Mouse (Mus musculus) hindbrain, embryonic 15.5 days (tissue): ENCODE data around the gene Olfr464. TPM values are rescaled to one million over a fixed set of nuclear protein-coding genes. Genes with fewer than 3 reads are reported as not detected.

Source experiments
- ATAC-seq: fragments of 200-750 bp; cut with Nextera tagmentation; 2 replicates; pipeline ENCODE4 v1.8.0; 2017; ENCODE audit warnings: low read depth, moderate number of reproducible peaks, moderate TSS enrichment; ENCODE audit not compliant: low FRiP score
- H3K27ac ChIP-seq: fragments of 300-500 bp; sonication (generic); replicated peaks from 2 replicates; pipeline ENCODE4 v1.5.1; 2015; ENCODE audit warnings: mild to moderate bottlenecking, inconsistent platforms
- H3K27me3 ChIP-seq: fragments of 300-500 bp; sonication (generic); 2 replicates; pipeline ENCODE4 v1.6.1; 2015; ENCODE audit warnings: control low read depth, inconsistent platforms
- H3K36me3 ChIP-seq: fragments of 300-500 bp; sonication (generic); 2 replicates; pipeline ENCODE4 v1.6.1; 2015; ENCODE audit warnings: control low read depth, inconsistent platforms
- H3K4me1 ChIP-seq: fragments of 300-500 bp; sonication (generic); replicated peaks from 2 replicates; pipeline ENCODE4 v1.6.1; 2015; ENCODE audit warnings: control low read depth, inconsistent platforms
- H3K4me2 ChIP-seq: fragments of 300-500 bp; sonication (generic); 2 replicates; pipeline ENCODE4 v1.6.1; 2015; ENCODE audit warnings: moderate library complexity, mild to moderate bottlenecking, inconsistent platforms
- H3K4me3 ChIP-seq: fragments of 300-500 bp; sonication (generic); 2 replicates; pipeline ENCODE4 v1.5.1; 2015; ENCODE audit warnings: mild to moderate bottlenecking, inconsistent platforms
- H3K9ac ChIP-seq: fragments of 300-500 bp; sonication (generic); 2 replicates; pipeline ENCODE4 v1.6.1; 2015; ENCODE audit warnings: inconsistent platforms
- H3K9me3 ChIP-seq: fragments of 300-500 bp; sonication (generic); 2 replicates; pipeline ENCODE4 v1.6.1; 2016; ENCODE audit warnings: control low read depth, inconsistent platforms
- WGBS: fragments of 180-500 bp; shearing (Covaris S2); methylation state at CpG from one replicate; pipeline ENCODE4 v1.1.7; 2015; 5-methylcytosine and 5-hydroxymethylcytosine counted together
- polyA plus RNA-seq: library from polyadenylated mRNA; unstranded; fragments of >200 nt; fragmentation: Nextera tagmentation; extraction: Ambion mirVana; gene quantifications from 2 replicates; pipeline ENCODE4 v1.2.1, GENCODE M21; 2015

Gene Olfr464
- 0.13 and 0.14 TPM in 2 replicates for polyA plus RNA-seq

GRCm38 (mm10) chr11:87920966-87921365 lies at the start of gene Olfr464:
Olfr464 (minus strand) TSS chr11:87920967.
- no peaks in the 10 kb centered on the region for H3K9me3 ChIP-seq
- H3K4me2 ChIP-seq = no peak within 1 kb of the TSS
- ATAC-seq = no peak
- H3K4me1 ChIP-seq = no peaks in the 10 kb centered on the region
- H3K36me3 ChIP-seq = no peaks in the 10 kb centered on the region
- 38% methylated on average over 5 of the region's 5 CpGs for WGBS
- no peaks in the 10 kb centered on the region for H3K27me3 ChIP-seq
- H3K27ac ChIP-seq = no peak within 1 kb of the TSS
- H3K4me3 ChIP-seq = no peak within 1 kb of the TSS
- H3K9ac ChIP-seq = no peak within 1 kb of the TSS

- no peak for ATAC-seq
- Histone ChIP-seq H3K4me2 (peak overlapping the region; percentile 54; the same call in 1 of the 2 replicates), H3K4me1 (peaks cover 8% of the 10 kb centered on the region), H3K27me3 (no peaks in the 10 kb centered on the region), H3K27ac (no peak overlapping the region), H3K36me3 (no peaks in the 10 kb centered on the region), H3K9me3 (no peaks in the 10 kb centered on the region), H3K4me3 (no peak overlapping the region), H3K9ac (no peak overlapping the region)
- 21% methylated on average over 17 of the region's 20 CpGs for WGBS
Observed at GRCm38 (mm10) chr11:87968356-87969122, 47.8 kb upstream of the Olfr464 start.

GRCm38 (mm10) chr11:87967692-87968289 lies 47.0 kb upstream of the Olfr464 start:
- peak; percentile 65; the same call in 1 of the 2 replicates for ATAC-seq
- no peak overlapping the region for H3K9ac ChIP-seq
- 2% methylated on average over 17 of the region's 17 CpGs for WGBS
- no peaks in the 10 kb centered on the region for H3K27me3 ChIP-seq
- H3K9me3 ChIP-seq = no peaks in the 10 kb centered on the region
- H3K4me2 ChIP-seq = peak overlapping the region; percentile 54
- H3K36me3 ChIP-seq = no peaks in the 10 kb centered on the region
- H3K4me1 ChIP-seq = peaks cover 8% of the 10 kb centered on the region
- no peak overlapping the region for H3K27ac ChIP-seq
- H3K4me3 ChIP-seq = peak overlapping the region; percentile 20

GRCm38 (mm10) chr11:87966214-87966613 lies 45.4 kb upstream of the Olfr464 start:
- Histone ChIP-seq H3K9ac (no peak overlapping the region), H3K27me3 (no peaks in the 10 kb centered on the region), H3K9me3 (no peaks in the 10 kb centered on the region), H3K4me1 (peaks cover 8% of the 10 kb centered on the region), H3K36me3 (no peaks in the 10 kb centered on the region), H3K4me3 (no peak overlapping the region), H3K4me2 (no peak overlapping the region), H3K27ac (no peak overlapping the region)
- ATAC-seq = peak; percentile 65; the same call in 1 of the 2 replicates
- 42% methylated on average over 10 of the region's 10 CpGs for WGBS

- H3K36me3 ChIP-seq = no peaks in the 10 kb centered on the region
- 55% methylated on average over 3 of the region's 3 CpGs for WGBS
- ATAC-seq = no peak; the same call in 1 of the 2 replicates
Observed at GRCm38 (mm10) chr11:87965293-87965692, 44.5 kb upstream of the Olfr464 start.

GRCm38 (mm10) chr11:87957066-87957465 lies 36.3 kb upstream of the Olfr464 start:
- Histone ChIP-seq H3K4me1 (no peaks in the 10 kb centered on the region), H3K4me2 (no peak overlapping the region), H3K9me3 (no peaks in the 10 kb centered on the region), H3K9ac (no peak overlapping the region), H3K36me3 (no peaks in the 10 kb centered on the region), H3K27me3 (no peaks in the 10 kb centered on the region), H3K27ac (no peak overlapping the region), H3K4me3 (no peak overlapping the region)
- 45% methylated on average over 7 of the region's 7 CpGs for WGBS
- ATAC-seq = no peak

More at GRCm38 (mm10) chr11:87965293-87965692, 44.5 kb upstream of the Olfr464 start:
- Histone ChIP-seq H3K27ac (no peak overlapping the region), H3K4me3 (no peak overlapping the region), H3K4me2 (no peak overlapping the region), H3K9ac (no peak overlapping the region), H3K27me3 (no peaks in the 10 kb centered on the region), H3K9me3 (no peaks in the 10 kb centered on the region), H3K4me1 (peaks cover 8% of the 10 kb centered on the region)

GRCm38 (mm10) chr11:87955144-87955543 lies 34.4 kb upstream of the Olfr464 start:
- H3K4me2 ChIP-seq = no peak overlapping the region
- H3K27ac ChIP-seq = no peak overlapping the region
- no peaks in the 10 kb centered on the region for H3K9me3 ChIP-seq
- H3K9ac ChIP-seq = no peak overlapping the region
- no peaks in the 10 kb centered on the region for H3K36me3 ChIP-seq
- ATAC-seq = no peak
- no peak overlapping the region for H3K4me3 ChIP-seq
- 0% methylated on average over 1 of the region's 1 CpGs for WGBS
- no peaks in the 10 kb centered on the region for H3K27me3 ChIP-seq
- no peaks in the 10 kb centered on the region for H3K4me1 ChIP-seq

GRCm38 (mm10) chr11:87949990-87950389 lies 29.2 kb upstream of the Olfr464 start:
- 0% methylated on average over 2 of the region's 2 CpGs for WGBS

GRCm38 (mm10) chr11:87935467-87935866 lies 14.7 kb upstream of the Olfr464 start:
- 79% methylated on average over 3 of the region's 3 CpGs for WGBS
- Histone ChIP-seq H3K9me3 (no peaks in the 10 kb centered on the region), H3K4me1 (no peaks in the 10 kb centered on the region), H3K36me3 (no peaks in the 10 kb centered on the region), H3K4me3 (no peak overlapping the region), H3K27ac (no peak overlapping the region), H3K9ac (no peak overlapping the region), H3K4me2 (no peak overlapping the region), H3K27me3 (no peaks in the 10 kb centered on the region)
- ATAC-seq = no peak

More at GRCm38 (mm10) chr11:87949990-87950389, 29.2 kb upstream of the Olfr464 start:
- Histone ChIP-seq H3K4me2 (no peak overlapping the region), H3K4me3 (no peak overlapping the region), H3K9me3 (no peaks in the 10 kb centered on the region), H3K36me3 (no peaks in the 10 kb centered on the region), H3K4me1 (no peaks in the 10 kb centered on the region), H3K27me3 (no peaks in the 10 kb centered on the region), H3K9ac (no peak overlapping the region), H3K27ac (no peak overlapping the region)
- ATAC-seq = no peak

GRCm38 (mm10) chr11:87933731-87934130 lies 13.0 kb upstream of the Olfr464 start:
- Histone ChIP-seq H3K4me2 (no peak overlapping the region), H3K27ac (no peak overlapping the region), H3K4me1 (no peaks in the 10 kb centered on the region), H3K36me3 (no peaks in the 10 kb centered on the region), H3K4me3 (no peak overlapping the region), H3K9me3 (no peaks in the 10 kb centered on the region), H3K9ac (no peak overlapping the region), H3K27me3 (no peaks in the 10 kb centered on the region)
- ATAC-seq = no peak
- WGBS = 70% methylated on average over 2 of the region's 2 CpGs

GRCm38 (mm10) chr11:87930348-87930747 lies 9.6 kb upstream of the Olfr464 start:
- H3K4me3 ChIP-seq = no peak overlapping the region
- H3K9me3 ChIP-seq = no peaks in the 10 kb centered on the region
- no peaks in the 10 kb centered on the region for H3K27me3 ChIP-seq
- H3K27ac ChIP-seq = no peak overlapping the region
- no peak overlapping the region for H3K9ac ChIP-seq
- ATAC-seq = no peak
- no peaks in the 10 kb centered on the region for H3K4me1 ChIP-seq
- no peaks in the 10 kb centered on the region for H3K36me3 ChIP-seq
- H3K4me2 ChIP-seq = no peak overlapping the region
- WGBS = 96% methylated on average over 2 of the region's 2 CpGs

- no peak for ATAC-seq
- H3K4me1 ChIP-seq = no peaks in the 10 kb centered on the region
- 65% methylated on average over 2 of the region's 2 CpGs for WGBS
- no peak overlapping the region for H3K9ac ChIP-seq
- H3K27ac ChIP-seq = no peak overlapping the region
- no peaks in the 10 kb centered on the region for H3K36me3 ChIP-seq
- no peak overlapping the region for H3K4me2 ChIP-seq
- no peaks in the 10 kb centered on the region for H3K9me3 ChIP-seq
- no peaks in the 10 kb centered on the region for H3K27me3 ChIP-seq
- no peak overlapping the region for H3K4me3 ChIP-seq
Observed at GRCm38 (mm10) chr11:87920301-87920700, 466 bp downstream of the Olfr464 start.
